Mouse (Mus musculus) E14TG2a.4 (cell line): ENCODE results near the gene Ifi47.

Experiments used
- H3K27me3 ChIP-seq: 2 replicates; pipeline ENCODE4 v1.6.1; 2014; ENCODE audit warnings: low read length, control low read depth; ENCODE audit not compliant: insufficient read depth
- H3K36me3 ChIP-seq: 2 replicates; pipeline ENCODE4 v1.6.1; 2014; ENCODE audit warnings: low read length, control low read depth; ENCODE audit not compliant: insufficient read depth
- H3K4me1 ChIP-seq: replicated peaks from 2 replicates; pipeline ENCODE4 v1.6.1; 2014; ENCODE audit warnings: low read depth, low read length, control low read depth
- H3K4me3 ChIP-seq: replicated peaks from 2 replicates; pipeline ENCODE4 v1.5.1; 2014; ENCODE audit warnings: mild to moderate bottlenecking, low read length
- H3K9me3 ChIP-seq: 2 replicates; pipeline ENCODE4 v1.6.1; 2014; ENCODE audit warnings: low read length, control low read depth
- CTCF ChIP-seq: conservative IDR thresholded peaks from 2 replicates; pipeline ENCODE4 v1.5.1; 2014; ENCODE audit warnings: low read length
- NANOG ChIP-seq: IDR thresholded peaks from 2 replicates; pipeline ENCODE4 v1.6.1; 2014; ENCODE audit warnings: borderline replicate concordance, low read length, mixed read lengths
- POU5F1 ChIP-seq: IDR thresholded peaks from 2 replicates; pipeline ENCODE4 v1.6.1; 2014; ENCODE audit warnings: low read length, borderline replicate concordance

Ifi47 gene

DNA sequence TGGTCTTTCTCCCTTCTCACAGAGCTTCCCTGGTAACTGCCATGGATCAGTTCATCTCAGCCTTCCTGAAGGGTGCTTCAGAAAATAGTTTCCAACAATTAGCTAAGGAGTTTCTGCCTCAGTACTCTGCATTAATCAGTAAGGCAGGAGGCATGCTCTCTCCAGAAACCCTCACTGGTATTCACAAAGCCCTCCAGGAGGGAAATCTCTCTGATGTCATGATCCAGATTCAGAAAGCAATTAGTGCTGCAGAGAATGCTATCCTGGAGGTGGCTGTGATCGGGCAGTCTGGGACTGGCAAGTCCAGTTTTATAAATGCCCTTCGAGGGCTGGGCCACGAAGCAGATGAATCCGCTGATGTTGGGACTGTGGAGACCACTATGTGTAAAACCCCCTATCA lies 19.0 kb downstream of the Ifi47 start:
- TF ChIP-seq CTCF (no peak), NANOG (no peak), POU5F1 (no peak)
- peaks cover 4% of the 10 kb centered on the region; the same call in 1 of the 2 replicates for H3K27me3 ChIP-seq
- H3K36me3 ChIP-seq, result no peaks in the 10 kb centered on the region
- H3K4me1 ChIP-seq, result peaks cover 4% of the 10 kb centered on the region
- H3K9me3 ChIP-seq, result no peaks in the 10 kb centered on the region
- H3K4me3 ChIP-seq, result no peak overlapping the region

DNA sequence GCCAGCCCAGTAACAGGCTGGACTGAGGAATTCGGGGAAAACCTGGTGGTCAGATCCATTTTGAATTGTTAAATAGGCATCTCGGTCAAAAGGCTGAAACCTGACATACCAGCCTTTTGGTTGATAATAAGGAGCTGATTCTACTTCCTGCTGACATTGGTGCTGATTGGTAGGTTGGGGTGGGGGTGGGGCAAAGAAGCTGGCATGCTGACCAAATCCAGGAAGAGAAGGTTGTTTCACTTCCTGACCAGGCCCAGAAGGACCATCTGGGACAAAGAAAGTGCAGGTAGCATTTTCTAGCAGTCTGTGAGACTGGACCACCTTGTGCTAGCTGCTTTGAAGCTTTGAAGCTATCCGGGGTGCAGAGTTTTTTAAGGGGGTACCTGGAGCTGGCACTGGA lies 24.0 kb downstream of the Ifi47 start:
- H3K4me1 ChIP-seq, result peaks cover 32% of the 10 kb centered on the region
- no peak for TF ChIP-seq NANOG
- no peaks in the 10 kb centered on the region for H3K9me3 ChIP-seq
- no peak overlapping the region for H3K4me3 ChIP-seq
- H3K36me3 ChIP-seq, result no peaks in the 10 kb centered on the region
- H3K27me3 ChIP-seq, result peaks cover 4% of the 10 kb centered on the region; the same call in 1 of the 2 replicates

DNA sequence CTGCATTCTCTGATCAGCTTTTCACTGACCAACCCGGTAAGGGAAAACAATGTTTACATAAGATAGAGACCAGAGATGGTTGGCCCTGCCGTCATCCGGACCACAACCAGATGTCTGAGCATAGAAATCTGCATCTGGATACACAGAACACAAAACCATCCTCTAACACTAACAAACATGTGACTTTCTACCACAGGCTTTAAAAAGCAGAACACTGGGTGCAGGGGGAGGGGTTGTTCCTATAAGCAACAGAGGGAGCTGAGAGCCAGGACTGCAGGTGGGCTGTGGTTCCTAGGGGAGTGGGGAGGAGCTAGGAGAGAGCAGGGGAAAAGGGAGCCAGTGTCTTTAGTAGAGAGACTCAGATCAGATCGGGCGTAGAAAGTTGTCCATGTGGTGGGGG lies 25.1 kb downstream of the Ifi47 start:
- TF ChIP-seq NANOG (no peak), POU5F1 (no peak), CTCF (no peak)
- Histone ChIP-seq H3K4me1 (peaks cover 32% of the 10 kb centered on the region), H3K36me3 (no peaks in the 10 kb centered on the region), H3K27me3 (no peaks in the 10 kb centered on the region; the same call in 1 of the 2 replicates), H3K4me3 (no peak overlapping the region; the same call in 1 of the 2 replicates), H3K9me3 (no peaks in the 10 kb centered on the region)

DNA sequence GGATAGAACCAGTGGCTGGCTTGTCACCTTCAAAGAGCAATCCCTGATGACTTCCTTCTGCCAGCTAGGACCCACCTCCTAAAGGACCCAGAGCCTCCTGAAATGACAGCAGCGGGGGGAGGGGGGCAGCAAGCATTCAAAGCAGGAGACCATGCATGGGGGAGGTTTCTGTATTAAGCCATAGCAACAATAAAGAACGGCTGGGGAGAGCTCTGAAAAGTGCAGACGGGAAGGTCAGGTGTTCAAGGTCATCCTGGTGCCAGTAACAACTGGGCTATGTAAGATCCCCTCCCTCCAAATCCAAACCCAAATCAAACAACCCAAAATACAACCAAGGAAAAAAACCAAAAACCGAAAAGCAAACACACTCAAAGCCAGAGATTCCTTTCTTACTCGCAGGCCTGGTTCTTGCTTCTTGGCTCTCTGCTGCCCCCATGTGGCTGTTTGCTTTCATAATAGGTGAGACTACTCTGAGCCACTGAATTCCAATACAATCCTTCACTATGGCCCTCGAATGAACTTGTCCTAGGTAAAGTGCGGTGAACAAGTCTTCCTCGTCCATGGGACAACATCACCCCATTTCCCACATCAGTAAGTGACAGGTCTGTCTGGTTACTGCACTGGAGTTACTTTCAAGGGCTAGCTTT lies 26.8 kb downstream of the Ifi47 start:
- Histone ChIP-seq H3K27me3 (no peaks in the 10 kb centered on the region), H3K36me3 (no peaks in the 10 kb centered on the region), H3K9me3 (no peaks in the 10 kb centered on the region), H3K4me3 (no peak overlapping the region), H3K4me1 (peaks cover 32% of the 10 kb centered on the region)
- TF ChIP-seq CTCF, result peak; percentile 69
- no peak for TF ChIP-seq POU5F1

DNA sequence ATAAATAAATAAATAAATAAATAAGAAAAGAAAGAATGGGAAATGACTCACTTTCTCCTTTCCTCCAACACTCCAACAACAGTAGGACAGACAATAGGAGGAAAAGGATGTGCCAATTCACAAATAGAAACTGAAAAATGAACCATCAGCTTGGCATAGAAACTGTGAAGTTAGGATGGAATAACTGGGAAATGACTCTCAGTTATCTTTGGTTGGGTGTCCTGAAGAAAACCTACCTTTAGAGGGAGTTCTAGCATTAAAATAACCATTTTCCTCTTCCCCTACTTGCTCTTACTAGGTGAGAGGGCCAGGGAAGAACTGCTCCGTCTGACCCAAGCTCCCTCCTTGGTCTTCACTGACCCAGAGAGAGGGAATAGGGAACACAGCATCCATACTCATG lies 29.4 kb downstream of the Ifi47 start:
- H3K9me3 ChIP-seq, result no peaks in the 10 kb centered on the region
- no peaks in the 10 kb centered on the region for H3K27me3 ChIP-seq
- no peaks in the 10 kb centered on the region for H3K36me3 ChIP-seq
- H3K4me1 ChIP-seq, result peaks cover 24% of the 10 kb centered on the region
- no peak for TF ChIP-seq CTCF
- no peak overlapping the region for H3K4me3 ChIP-seq

DNA sequence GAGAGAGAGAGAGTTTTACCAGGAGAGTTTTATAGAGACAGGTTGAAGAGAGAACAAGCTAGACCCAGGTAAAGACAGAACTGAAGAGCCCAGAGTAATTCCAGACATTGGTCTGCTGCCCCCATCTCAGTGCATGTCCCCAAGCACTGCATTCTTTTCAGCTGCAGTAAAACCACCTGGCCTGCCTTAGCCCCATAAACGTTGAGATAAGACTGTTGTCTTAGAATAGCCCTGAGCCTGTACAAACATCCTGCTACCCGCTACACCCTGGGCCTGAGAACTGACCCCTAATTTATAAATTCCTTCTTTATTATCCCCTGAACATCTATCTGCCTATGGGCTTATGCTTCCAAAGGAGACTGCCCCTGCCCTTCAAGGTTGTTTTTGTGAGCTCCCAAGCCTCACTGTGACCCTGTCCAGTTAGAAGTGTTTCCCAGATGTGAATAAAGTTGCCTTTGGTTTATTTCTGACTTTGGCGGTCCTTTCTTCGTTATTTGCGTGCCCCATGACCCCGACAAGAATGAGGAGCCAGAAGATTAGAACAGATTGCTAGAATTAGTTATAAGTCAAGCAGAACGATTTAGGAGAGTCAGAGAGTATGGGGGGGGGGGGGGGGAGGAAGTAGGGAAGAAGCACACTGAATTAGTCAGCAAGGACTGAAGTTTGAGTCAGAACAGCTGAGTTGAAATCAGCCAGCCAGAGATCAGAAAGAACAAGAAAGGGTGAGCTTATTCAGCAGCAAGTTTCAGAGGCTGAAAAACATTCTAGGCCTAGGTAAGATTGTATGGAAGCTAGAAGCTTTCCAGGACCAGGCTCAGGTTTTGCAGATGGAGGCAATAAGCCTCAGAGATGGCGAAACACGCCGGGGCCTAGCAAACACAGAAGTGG lies 31.5 kb downstream of the Ifi47 start:
- H3K36me3 ChIP-seq, result no peaks in the 10 kb centered on the region
- H3K4me1 ChIP-seq, result peaks cover 3% of the 10 kb centered on the region
- H3K27me3 ChIP-seq, result no peaks in the 10 kb centered on the region; the same call in 1 of the 2 replicates
- TF ChIP-seq CTCF (no peak), NANOG (no peak), POU5F1 (no peak)
- H3K9me3 ChIP-seq, result no peaks in the 10 kb centered on the region
- no peak overlapping the region for H3K4me3 ChIP-seq

DNA sequence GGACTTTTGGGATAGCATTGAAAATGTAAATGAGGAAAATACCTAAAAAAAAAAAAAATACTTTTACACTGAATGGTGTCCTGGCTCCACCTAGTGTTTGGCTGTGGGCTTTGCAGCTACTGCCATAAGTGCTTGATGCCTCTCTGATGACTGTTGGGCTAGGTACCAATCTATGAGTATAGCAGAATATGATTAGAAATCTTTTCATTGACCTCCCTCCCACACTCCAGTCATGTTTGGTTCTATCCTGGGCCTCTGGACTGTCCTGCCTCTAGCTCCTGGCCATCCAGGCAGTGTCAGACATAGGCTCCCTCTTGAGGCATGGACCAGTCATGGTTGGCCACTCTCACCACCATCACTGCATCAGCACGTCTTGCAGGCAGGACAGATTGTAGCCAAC lies 32.4 kb downstream of the Ifi47 start:
- TF ChIP-seq CTCF (peak; percentile 41), NANOG (no peak)
- H3K9me3 ChIP-seq, result no peaks in the 10 kb centered on the region
- no peaks in the 10 kb centered on the region for H3K4me1 ChIP-seq
- H3K27me3 ChIP-seq, result no peaks in the 10 kb centered on the region; the same call in 1 of the 2 replicates
- H3K36me3 ChIP-seq, result no peaks in the 10 kb centered on the region
- H3K4me3 ChIP-seq, result no peak overlapping the region

DNA sequence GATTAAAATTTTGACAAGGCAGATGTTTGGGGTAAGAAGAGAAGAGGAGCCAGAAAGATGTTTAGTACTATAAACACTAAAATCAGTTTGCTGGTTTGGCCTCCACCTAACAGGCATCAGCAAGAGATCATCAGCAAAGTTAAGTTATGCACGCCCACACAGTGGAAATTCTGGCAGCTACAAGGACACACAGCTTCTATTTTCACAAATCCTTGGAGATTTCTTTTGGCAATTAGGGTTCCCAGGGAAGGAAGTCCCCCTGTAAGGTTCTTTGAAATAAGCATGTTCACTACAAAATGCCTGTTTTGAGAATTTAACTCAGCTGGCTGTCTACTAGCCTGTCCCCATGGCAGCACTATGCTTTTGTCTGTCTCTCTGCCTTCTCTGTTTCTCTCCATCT lies 34.6 kb downstream of the Ifi47 start:
- H3K36me3 ChIP-seq, result no peaks in the 10 kb centered on the region

More for the DNA sequence above, 34.6 kb downstream of the Ifi47 start:
- no peaks in the 10 kb centered on the region; the same call in 1 of the 2 replicates for H3K27me3 ChIP-seq
- no peak overlapping the region for H3K4me3 ChIP-seq
- no peaks in the 10 kb centered on the region for H3K4me1 ChIP-seq
- H3K9me3 ChIP-seq, result no peaks in the 10 kb centered on the region
- TF ChIP-seq NANOG (no peak), POU5F1 (no peak), CTCF (no peak)
